Mouse (Mus musculus) myocyte (in vitro differentiated cells): Measurements from ENCODE around the gene Mtss1l. TPM values are rescaled to one million over a fixed set of nuclear protein-coding genes. Genes with fewer than 3 reads are reported as not detected.

ENCODE experiments used
- H3K27me3 ChIP-seq: one replicate; pipeline ENCODE4 v1.6.1; 2011; ENCODE audit not compliant: control insufficient read depth, insufficient read depth, insufficient read length
- H3K36me3 ChIP-seq: one replicate; pipeline ENCODE4 v1.6.1; 2011; ENCODE audit not compliant: control insufficient read depth, insufficient read depth
- H3K4me2 ChIP-seq: one replicate; pipeline ENCODE4 v1.6.1; 2011; ENCODE audit warnings: low read depth, control low read depth
- H3K4me3 ChIP-seq: one replicate; pipeline ENCODE4 v1.5.1; 2011; ENCODE audit warnings: mild to moderate bottlenecking, control low read depth, moderate library complexity
- H3K79me2 ChIP-seq: one replicate; pipeline ENCODE4 v1.6.1; 2011; ENCODE audit not compliant: control insufficient read depth, insufficient read depth
- H3ac ChIP-seq: one replicate; pipeline ENCODE4 v1.6.1; 2011; ENCODE audit not compliant: control insufficient read depth, insufficient read length
- CEBPB ChIP-seq: IDR thresholded peaks from 2 replicates; pipeline ENCODE4 v1.6.1; 2011; ENCODE audit warnings: mild to moderate bottlenecking, moderate library complexity; ENCODE audit not compliant: poor library complexity, insufficient read depth, severe bottlenecking
- E2F4 ChIP-seq: IDR thresholded peaks from one replicate; pipeline ENCODE4 v1.6.1; 2011; ENCODE audit warnings: mild to moderate bottlenecking, control low read depth, moderate library complexity; ENCODE audit not compliant: insufficient read depth
- MAX ChIP-seq: IDR thresholded peaks from one replicate; pipeline ENCODE4 v1.6.1; 2011; ENCODE audit warnings: low read depth, mild to moderate bottlenecking, control low read depth
- MYOD1 ChIP-seq, 3 experiments: IDR thresholded peaks; one replicate each; pipeline ENCODE4 v1.6.1; 2011; ENCODE audit warnings: control low read depth in 2 of 3, low read depth in 2 of 3, mild to moderate bottlenecking in 2 of 3, moderate library complexity in 1 of 3; ENCODE audit not compliant: insufficient read length in 2 of 3, control insufficient read depth in 1 of 3
- MYOG ChIP-seq, 3 experiments: IDR thresholded peaks; one replicate each; pipeline ENCODE4 v1.6.1; 2011; ENCODE audit warnings: control low read depth in 2 of 3, low read depth in 2 of 3, mild to moderate bottlenecking in 2 of 3; ENCODE audit not compliant: insufficient read length in 2 of 3, control insufficient read depth in 1 of 3, insufficient read depth in 1 of 3
- POLR2A ChIP-seq: IDR thresholded peaks from one replicate; pipeline ENCODE4 v1.6.1; 2011; ENCODE audit warnings: low read depth, mild to moderate bottlenecking, control low read depth, moderate library complexity; ENCODE audit not compliant: insufficient read length
- POLR2AphosphoS2 ChIP-seq: IDR thresholded peaks from one replicate; pipeline ENCODE4 v1.6.1; 2011; ENCODE audit warnings: low read depth, control low read depth; ENCODE audit not compliant: insufficient read length
- REST ChIP-seq: IDR thresholded peaks from one replicate; pipeline ENCODE4 v1.6.1; 2011; ENCODE audit warnings: mild to moderate bottlenecking, control low read depth, moderate library complexity; ENCODE audit not compliant: insufficient read depth, insufficient read length
- SRF ChIP-seq: IDR thresholded peaks from one replicate; pipeline ENCODE4 v1.6.1; 2011; ENCODE audit warnings: low read depth; ENCODE audit not compliant: control insufficient read depth, insufficient read length
- TCF12 ChIP-seq: IDR thresholded peaks from one replicate; pipeline ENCODE4 v1.6.1; 2011; ENCODE audit warnings: mild to moderate bottlenecking, control low read depth; ENCODE audit not compliant: poor library complexity, insufficient read depth, severe bottlenecking
- TCF3 ChIP-seq: IDR thresholded peaks from one replicate; pipeline ENCODE4 v1.6.1; 2011; ENCODE audit warnings: low read depth, control low read depth; ENCODE audit not compliant: insufficient read length
- USF1 ChIP-seq: IDR thresholded peaks from one replicate; pipeline ENCODE4 v1.6.1; 2011; ENCODE audit warnings: low read depth, mild to moderate bottlenecking, control low read depth, moderate library complexity
- polyA plus RNA-seq: library from polyadenylated mRNA; unstranded; fragments of >200 nt; fragmentation: generic; extraction: Trizol; gene quantifications from one replicate; pipeline ENCODE4 v1.2.1, GENCODE M21; 2012; ENCODE audit warnings: missing spikeins

The Mtss1l gene
- polyA plus RNA-seq, 1 experiment, result 108 TPM

GRCm38 (mm10) chr8:110713073-110713472 lies 8.2 kb upstream of the Mtss1l start:
- H3K27me3 ChIP-seq, result no peaks in the 10 kb centered on the region
- H3K4me2 ChIP-seq, result no peak overlapping the region
- H3K4me3 ChIP-seq, result no peak overlapping the region
- no peak overlapping the region for H3ac ChIP-seq
- H3K36me3 ChIP-seq, result no peaks in the 10 kb centered on the region
- H3K79me2 ChIP-seq, result no peaks in the 10 kb centered on the region
- TF ChIP-seq MYOD1 (IDR thresholded peaks at IDR 0.05; ENCODE audit: control insufficient read depth in 1 of 3, insufficient read length in 2 of 3, low read depth in 2 of 3) (peak in 1 of 3 experiments; percentile 30), MYOG (IDR thresholded peaks at IDR 0.05; ENCODE audit: control insufficient read depth in 1 of 3, insufficient read depth in 1 of 3, insufficient read length in 2 of 3, low read depth in 2 of 3) (peak in 1 of 3 experiments; percentile 56), TCF3 (no peak), CEBPB (no peak), MAX (no peak)

DNA sequence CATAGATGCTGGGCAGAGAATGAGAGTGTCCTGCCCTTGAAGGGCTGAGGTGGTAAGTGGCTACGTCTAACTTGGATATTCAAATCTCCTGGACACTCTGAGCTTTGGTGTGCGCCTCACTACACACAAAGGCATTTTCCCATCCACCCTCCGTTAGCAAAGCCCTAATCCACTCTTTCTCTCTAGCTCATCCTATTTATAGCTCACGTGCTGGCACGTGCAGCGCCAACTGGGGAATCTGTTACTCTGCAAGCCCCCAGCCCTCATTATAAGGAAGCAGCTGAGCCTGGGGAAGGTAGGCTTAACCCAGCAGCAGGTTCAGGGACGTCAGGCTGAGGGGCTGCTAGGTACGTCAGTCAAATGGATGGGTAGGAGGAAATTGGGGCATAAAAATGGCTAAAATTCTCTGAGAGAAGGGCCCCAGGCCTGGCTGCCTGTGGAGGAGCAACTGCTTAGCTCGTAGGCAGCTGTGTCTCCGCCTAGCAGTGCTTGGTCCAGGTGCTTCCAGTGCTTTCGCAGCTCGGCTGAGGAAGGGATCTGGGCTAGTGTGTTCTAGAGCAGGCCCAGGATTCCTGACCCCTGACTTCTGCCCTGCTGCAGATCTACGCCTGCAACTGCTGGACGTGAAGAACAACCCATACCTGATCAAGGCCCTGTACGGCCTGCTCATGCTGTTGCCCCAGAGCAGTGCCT lies 6.3 kb upstream of the Mtss1l start:
- H3ac ChIP-seq, result no peak overlapping the region
- TF ChIP-seq SRF (no peak), MYOD1 (IDR thresholded peaks at IDR 0.05; ENCODE audit: control insufficient read depth in 1 of 3, insufficient read length in 2 of 3, low read depth in 2 of 3) (peak in 1 of 3 experiments; percentile 57), MYOG (IDR thresholded peaks at IDR 0.05; ENCODE audit: control insufficient read depth in 1 of 3, insufficient read depth in 1 of 3, insufficient read length in 2 of 3, low read depth in 2 of 3) (peak in 2 of 3 experiments; percentile 41 to 61), POLR2AphosphoS2 (peak; percentile 26)
- no peaks in the 10 kb centered on the region for H3K36me3 ChIP-seq
- H3K4me3 ChIP-seq, result no peak overlapping the region
- H3K27me3 ChIP-seq, result no peaks in the 10 kb centered on the region
- H3K4me2 ChIP-seq, result peak overlapping the region; percentile 74
- H3K79me2 ChIP-seq, result no peaks in the 10 kb centered on the region

DNA sequence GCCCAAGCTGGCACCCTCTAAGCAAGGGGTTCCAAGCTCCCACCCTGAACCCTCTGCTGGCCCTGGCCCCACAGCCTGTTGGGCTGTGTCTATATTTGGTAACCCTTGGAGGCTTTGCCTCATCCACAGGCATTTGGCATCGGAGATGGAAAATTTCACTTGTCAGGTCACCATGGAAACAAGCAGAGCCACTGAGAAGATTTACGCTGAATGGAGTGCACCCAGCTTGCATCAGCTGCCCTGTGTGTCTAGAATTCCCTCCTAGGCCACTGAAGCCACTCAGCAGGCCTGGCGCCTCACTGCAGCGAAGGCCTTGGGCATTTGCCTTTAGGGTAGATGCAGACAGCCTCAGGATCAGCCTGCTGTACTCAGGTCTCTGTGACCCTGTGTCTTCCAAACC lies 5.2 kb upstream of the Mtss1l start:
- peak; percentile 91 for TF ChIP-seq POLR2AphosphoS2
- TF ChIP-seq REST, result no peak
- no peak for TF ChIP-seq USF1
- no peak for TF ChIP-seq MAX
- no peak for TF ChIP-seq TCF3
- peak; percentile 1 for TF ChIP-seq TCF12
- peak; percentile 89 for TF ChIP-seq CEBPB
- no peak for TF ChIP-seq E2F4
- peak; percentile 79 for TF ChIP-seq POLR2A
- peak; percentile 50 to 77 (median 72) for TF ChIP-seq MYOD1 (IDR thresholded peaks at IDR 0.05; ENCODE audit: control insufficient read depth in 1 of 3, insufficient read length in 2 of 3, low read depth in 2 of 3)
- TF ChIP-seq SRF, result peak; percentile 96
- TF ChIP-seq MYOG (IDR thresholded peaks at IDR 0.05; ENCODE audit: control insufficient read depth in 1 of 3, insufficient read depth in 1 of 3, insufficient read length in 2 of 3, low read depth in 2 of 3), result peak in 2 of 3 experiments; percentile 3 to 85
- no peaks in the 10 kb centered on the region for H3K79me2 ChIP-seq

GRCm38 (mm10) chr8:110717131-110717530 lies 4.1 kb upstream of the Mtss1l start:
- no peaks in the 10 kb centered on the region for H3K36me3 ChIP-seq
- H3K27me3 ChIP-seq, result no peaks in the 10 kb centered on the region
- H3K4me3 ChIP-seq, result no peak overlapping the region
- TF ChIP-seq E2F4, result no peak
- TF ChIP-seq REST, result no peak
- TF ChIP-seq TCF12, result peak; percentile 98
- TF ChIP-seq SRF, result no peak
- 0 out of 2 replicates have a peak, but pooled peaks have one; percentile 33 for TF ChIP-seq CEBPB
- TF ChIP-seq USF1, result no peak
- TF ChIP-seq POLR2AphosphoS2, result no peak
- TF ChIP-seq MYOG (IDR thresholded peaks at IDR 0.05; ENCODE audit: control insufficient read depth in 1 of 3, insufficient read depth in 1 of 3, insufficient read length in 2 of 3, low read depth in 2 of 3), result peak; percentile 98 to 100 (median 98)
- TF ChIP-seq TCF3, result peak; percentile 97
- TF ChIP-seq MYOD1 (IDR thresholded peaks at IDR 0.05; ENCODE audit: control insufficient read depth in 1 of 3, insufficient read length in 2 of 3, low read depth in 2 of 3), result peak in 2 of 3 experiments; percentile 94 to 99
- TF ChIP-seq POLR2A, result peak; percentile 48
- TF ChIP-seq MAX, result no peak
- H3ac ChIP-seq, result no peak overlapping the region
- peak overlapping the region; percentile 62 for H3K4me2 ChIP-seq
- H3K79me2 ChIP-seq, result peaks cover 5% of the 10 kb centered on the region

More for the DNA sequence above, 5.2 kb upstream of the Mtss1l start:
- H3K4me3 ChIP-seq, result no peak overlapping the region
- H3K36me3 ChIP-seq, result no peaks in the 10 kb centered on the region
- no peaks in the 10 kb centered on the region for H3K27me3 ChIP-seq
- peak overlapping the region; percentile 74 for H3K4me2 ChIP-seq
- H3ac ChIP-seq, result no peak overlapping the region
